Mouse (Mus musculus): Measurements from ENCODE around the gene Zbtb45. TPM values are rescaled to one million over a fixed set of nuclear protein-coding genes. Genes with fewer than 3 reads are reported as not detected.

Zbtb45 gene
- polyA plus RNA-seq, 1 experiment from 2014 or later: 37.6 TPM

GRCm38 (mm10) chr7:12993148-12993547, 16.7 kb downstream of the Zbtb45 start:
- H3K4me1 ChIP-seq: no peaks in the 10 kb centered on the region
- no peaks in the 10 kb centered on the region for H3K27me3 ChIP-seq (replicated peaks)
- no peak overlapping the region for H3K9ac ChIP-seq (replicated peaks)
- no peaks in the 10 kb centered on the region for H3K36me3 ChIP-seq
- H3K4me3 ChIP-seq (replicated peaks): no peak overlapping the region
- no peak overlapping the region for H3K4me2 ChIP-seq
- no peak for ATAC-seq (ENCODE audit: low FRiP score)
- no peak overlapping the region for H3K27ac ChIP-seq (replicated peaks)
- no peaks in the 10 kb centered on the region for H3K9me3 ChIP-seq (replicated peaks)
- 92% methylated on average over 10 of the region's 10 CpGs for WGBS

GRCm38 (mm10) chr7:12992222-12992621, 17.6 kb downstream of the Zbtb45 start:
- no peak for ATAC-seq (ENCODE audit: low FRiP score)
- H3K4me1 ChIP-seq: no peaks in the 10 kb centered on the region
- H3K9ac ChIP-seq (replicated peaks): no peak overlapping the region
- no peaks in the 10 kb centered on the region for H3K36me3 ChIP-seq
- no peak overlapping the region for H3K4me3 ChIP-seq (replicated peaks)
- H3K4me2 ChIP-seq: no peak overlapping the region
- no peaks in the 10 kb centered on the region for H3K27me3 ChIP-seq (replicated peaks)
- no peaks in the 10 kb centered on the region for H3K9me3 ChIP-seq (replicated peaks)
- WGBS: 9% methylated on average over 3 of the region's 3 CpGs
- no peak overlapping the region for H3K27ac ChIP-seq (replicated peaks)

GRCm38 (mm10) chr7:12987409-12988189, 22.2 kb downstream of the Zbtb45 start:
- no peak overlapping the region for H3K27ac ChIP-seq (replicated peaks)
- no peak overlapping the region for H3K4me2 ChIP-seq
- H3K4me1 ChIP-seq: no peaks in the 10 kb centered on the region
- H3K27me3 ChIP-seq (replicated peaks): no peaks in the 10 kb centered on the region
- ATAC-seq (ENCODE audit: low FRiP score): no peak
- WGBS: 84% methylated on average over 8 of the region's 8 CpGs
- H3K9me3 ChIP-seq (replicated peaks): no peaks in the 10 kb centered on the region
- H3K9ac ChIP-seq (replicated peaks): no peak overlapping the region
- peaks cover 4% of the 10 kb centered on the region for H3K36me3 ChIP-seq
- no peak overlapping the region for H3K4me3 ChIP-seq (replicated peaks)

GRCm38 (mm10) chr7:12986906-12987305, 22.9 kb downstream of the Zbtb45 start:
- WGBS: 83% methylated on average over 8 of the region's 8 CpGs
- ATAC-seq (ENCODE audit: low FRiP score): no peak

GRCm38 (mm10) chr7:12985724-12986123, 24.1 kb downstream of the Zbtb45 start:
- 83% methylated on average over 1 of the region's 1 CpGs for WGBS
- Histone ChIP-seq H3K4me3 (replicated peaks) (no peak overlapping the region), H3K4me2 (no peak overlapping the region), H3K36me3 (peaks cover 10% of the 10 kb centered on the region), H3K27ac (replicated peaks) (no peak overlapping the region), H3K27me3 (replicated peaks) (no peaks in the 10 kb centered on the region), H3K4me1 (no peaks in the 10 kb centered on the region), H3K9ac (replicated peaks) (no peak overlapping the region), H3K9me3 (replicated peaks) (no peaks in the 10 kb centered on the region)
- ATAC-seq (ENCODE audit: low FRiP score): no peak

More at GRCm38 (mm10) chr7:12986906-12987305, 22.9 kb downstream of the Zbtb45 start:
- Histone ChIP-seq H3K4me3 (replicated peaks) (no peak overlapping the region), H3K27ac (replicated peaks) (no peak overlapping the region), H3K4me2 (no peak overlapping the region), H3K27me3 (replicated peaks) (no peaks in the 10 kb centered on the region), H3K36me3 (peaks cover 10% of the 10 kb centered on the region), H3K9me3 (replicated peaks) (no peaks in the 10 kb centered on the region), H3K4me1 (no peaks in the 10 kb centered on the region), H3K9ac (replicated peaks) (no peak overlapping the region)

- Histone ChIP-seq H3K27ac (replicated peaks) (no peak overlapping the region), H3K9me3 (replicated peaks) (no peaks in the 10 kb centered on the region), H3K36me3 (peaks cover 10% of the 10 kb centered on the region), H3K27me3 (replicated peaks) (no peaks in the 10 kb centered on the region), H3K4me2 (no peak overlapping the region), H3K4me3 (replicated peaks) (no peak overlapping the region), H3K9ac (replicated peaks) (no peak overlapping the region), H3K4me1 (peaks cover 21% of the 10 kb centered on the region)
- ATAC-seq (ENCODE audit: low FRiP score): no peak
- WGBS: 81% methylated on average over 7 of the region's 7 CpGs
These were observed 29.5 kb downstream of the Zbtb45 start for GRCm38 (mm10) chr7:12980291-12980690.

GRCm38 (mm10) chr7:12979776-12980175, 30.1 kb downstream of the Zbtb45 start:
- Histone ChIP-seq H3K36me3 (peaks cover 10% of the 10 kb centered on the region), H3K9me3 (replicated peaks) (no peaks in the 10 kb centered on the region), H3K27ac (replicated peaks) (no peak overlapping the region), H3K27me3 (replicated peaks) (no peaks in the 10 kb centered on the region), H3K9ac (replicated peaks) (no peak overlapping the region), H3K4me2 (no peak overlapping the region), H3K4me3 (replicated peaks) (no peak overlapping the region), H3K4me1 (peaks cover 21% of the 10 kb centered on the region)
- ATAC-seq (ENCODE audit: low FRiP score): no peak
- 32% methylated on average over 6 of the region's 6 CpGs for WGBS

GRCm38 (mm10) chr7:12978931-12979722, 30.7 kb downstream of the Zbtb45 start:
- Histone ChIP-seq H3K4me3 (replicated peaks) (peak overlapping the region; percentile 54), H3K4me2 (peak overlapping the region; percentile 85), H3K36me3 (peaks cover 10% of the 10 kb centered on the region), H3K9me3 (replicated peaks) (no peaks in the 10 kb centered on the region), H3K9ac (replicated peaks) (peak overlapping the region; percentile 60; the same call in 1 of the 2 replicates), H3K27ac (replicated peaks) (peak overlapping the region; percentile 95; the same call in 1 of the 2 replicates), H3K4me1 (peaks cover 21% of the 10 kb centered on the region), H3K27me3 (replicated peaks) (no peaks in the 10 kb centered on the region)
- 82% methylated on average over 18 of the region's 18 CpGs for WGBS
- ATAC-seq (ENCODE audit: low FRiP score): no peak

GRCm38 (mm10) chr7:12977682-12978389, 32.0 kb downstream of the Zbtb45 start, which contains the start of gene Zfp446:
Gene Zfp446 (plus strand): TSS chr7:12977848.
- peak; percentile 98 for ATAC-seq (ENCODE audit: low FRiP score)
- peak within 1 kb of the TSS; percentile 95 for H3K27ac ChIP-seq (replicated peaks)

GRCm38 (mm10) chr7:12970906-12971305, 38.9 kb downstream of the Zbtb45 start:
- Histone ChIP-seq H3K4me1 (peaks cover 21% of the 10 kb centered on the region), H3K9ac (replicated peaks) (no peak overlapping the region), H3K27me3 (replicated peaks) (no peaks in the 10 kb centered on the region), H3K4me3 (replicated peaks) (no peak overlapping the region), H3K9me3 (replicated peaks) (no peaks in the 10 kb centered on the region), H3K36me3 (peaks cover 38% of the 10 kb centered on the region), H3K4me2 (no peak overlapping the region), H3K27ac (replicated peaks) (no peak overlapping the region)
- 96% methylated on average over 25 of the region's 25 CpGs for WGBS
- ATAC-seq (ENCODE audit: low FRiP score): no peak

More at GRCm38 (mm10) chr7:12977682-12978389, 32.0 kb downstream of the Zbtb45 start, which contains the start of gene Zfp446:
- Histone ChIP-seq H3K27me3 (replicated peaks) (no peaks in the 10 kb centered on the region), H3K9ac (replicated peaks) (peak within 1 kb of the TSS; percentile 60), H3K9me3 (replicated peaks) (no peaks in the 10 kb centered on the region), H3K36me3 (peaks cover 7% of the 10 kb centered on the region), H3K4me3 (replicated peaks) (peak within 1 kb of the TSS; percentile 54), H3K4me1 (peaks cover 21% of the 10 kb centered on the region), H3K4me2 (peak within 1 kb of the TSS; percentile 85)
- WGBS: under 1% methylated on average over 49 of the region's 49 CpGs

GRCm38 (mm10) chr7:12966104-12966845, 43.6 kb downstream of the Zbtb45 start:
- Histone ChIP-seq H3K9me3 (replicated peaks) (no peaks in the 10 kb centered on the region), H3K27me3 (replicated peaks) (no peaks in the 10 kb centered on the region), H3K4me2 (peak overlapping the region; percentile 94), H3K4me3 (replicated peaks) (peak overlapping the region; percentile 77), H3K36me3 (peaks cover 27% of the 10 kb centered on the region), H3K4me1 (peaks cover 35% of the 10 kb centered on the region), H3K27ac (replicated peaks) (peak overlapping the region; percentile 92), H3K9ac (replicated peaks) (peak overlapping the region; percentile 82)
- WGBS: 0% methylated on average over 29 of the region's 29 CpGs
- ATAC-seq (ENCODE audit: low FRiP score): peak; percentile 62
